Comparison of ENCODE assay signal across 8 mouse cellular contexts in genomic region chr1:144003904-144004740, GRCm38 (mm10). TPM values are rescaled to one million over a fixed set of nuclear protein-coding genes. Genes with fewer than 3 reads are reported as not detected.
DNase-seq lines count a peak whose midpoint lies in the region; ATAC-seq and TF ChIP-seq lines count a peak whose summit lies in the region.

Gene Rgs2 (minus strand): TSS chr1:144004161.

- H3K27ac ChIP-seq in bone marrow, adult 2 months (ENCODE audit: control insufficient read depth, insufficient read depth, low read depth, low read length, poor library complexity), result peak within 1 kb of the TSS; percentile 88
- H3K27ac ChIP-seq in embryonic facial prominence, embryonic 15.5 days (replicated peaks), result peak within 1 kb of the TSS; percentile 84
- H3K27ac ChIP-seq in heart, embryonic 10.5 days, result peak within 1 kb of the TSS; percentile 85
- H3K27ac ChIP-seq in kidney, embryonic 15.5 days, result peak within 1 kb of the TSS; percentile 82

- H3K27me3 ChIP-seq in embryonic facial prominence, embryonic 15.5 days, result no peaks in the 10 kb centered on the region
- no peaks in the 10 kb centered on the region for H3K27me3 ChIP-seq in heart, embryonic 10.5 days (ENCODE audit: insufficient read depth, poor library complexity, severe bottlenecking)
- no peaks in the 10 kb centered on the region for H3K27me3 ChIP-seq in kidney, embryonic 15.5 days

- peaks cover 6% of the 10 kb centered on the region; the same call in 1 of the 2 replicates for H3K36me3 ChIP-seq in embryonic facial prominence, embryonic 15.5 days
- peaks cover 6% of the 10 kb centered on the region; the same call in 1 of the 2 replicates for H3K36me3 ChIP-seq in heart, embryonic 10.5 days
- H3K36me3 ChIP-seq in kidney, embryonic 15.5 days, result no peaks in the 10 kb centered on the region

- H3K4me1 ChIP-seq in bone marrow, adult 2 months (ENCODE audit: control insufficient read depth, insufficient read depth, low read length), result peaks cover 2% of the 10 kb centered on the region; the same call in 1 of the 2 replicates
- H3K4me1 ChIP-seq in embryonic facial prominence, embryonic 15.5 days, result peaks cover 16% of the 10 kb centered on the region
- H3K4me1 ChIP-seq in heart, embryonic 10.5 days, result 0 out of 2 replicates have a peak, but pooled peaks cover 7% of the 10 kb centered on the region
- H3K4me1 ChIP-seq in kidney, embryonic 15.5 days, result peaks cover 17% of the 10 kb centered on the region

- peak within 1 kb of the TSS; percentile 84 for H3K4me2 ChIP-seq in embryonic facial prominence, embryonic 15.5 days (replicated peaks)
- H3K4me2 ChIP-seq in kidney, embryonic 15.5 days, result peak within 1 kb of the TSS; percentile 80

- no peak for TF ChIP-seq CTCF in bone marrow, adult 2 months (IDR thresholded peaks at IDR 0.05; ENCODE audit: control insufficient read depth, insufficient read depth, low read length)

- no peaks in the 10 kb centered on the region for H3K9me3 ChIP-seq in embryonic facial prominence, embryonic 15.5 days (replicated peaks)
- H3K9me3 ChIP-seq in heart, embryonic 10.5 days, result no peaks in the 10 kb centered on the region
- H3K9me3 ChIP-seq in kidney, embryonic 15.5 days (replicated peaks), result no peaks in the 10 kb centered on the region

- DNase-seq in 3T3-L1 (ENCODE audit: low read depth, low spot score) (peak; percentile 76), liver (peak; percentile 93)
- DNase-seq in heart, embryonic 10.5 days (ENCODE audit: low spot score), result peak; percentile 97
- peak; percentile 92 to 97 for DNase-seq in spleen, postnatal 4 days (ENCODE audit: low spot score in 2 of 2)

- peak; percentile 99 for ATAC-seq in embryonic facial prominence, embryonic 15.5 days (ENCODE audit: insufficient number of reproducible peaks, low FRiP score, low TSS enrichment, low read depth)
- peak; percentile 100 for ATAC-seq in kidney, embryonic 15.5 days (replicated peaks; ENCODE audit: low FRiP score)
- ATAC-seq in monocyte, adult 5-6 weeks (replicated peaks; ENCODE audit: insufficient number of reproducible peaks, low FRiP score, low TSS enrichment, poor library complexity, severe bottlenecking), result peak; percentile 70

- H3K9ac ChIP-seq in embryonic facial prominence, embryonic 15.5 days, result peak within 1 kb of the TSS; percentile 68
- peak within 1 kb of the TSS; percentile 55 for H3K9ac ChIP-seq in kidney, embryonic 15.5 days

- H3K4me3 ChIP-seq in bone marrow, adult 2 months (replicated peaks; ENCODE audit: control insufficient read depth, low read depth, low read length), result peak within 1 kb of the TSS; percentile 89
- H3K4me3 ChIP-seq in embryonic facial prominence, embryonic 15.5 days (replicated peaks), result peak within 1 kb of the TSS; percentile 69
- H3K4me3 ChIP-seq in heart, embryonic 10.5 days, result peak within 1 kb of the TSS; percentile 70
- H3K4me3 ChIP-seq in kidney, embryonic 15.5 days (replicated peaks), result peak within 1 kb of the TSS; percentile 68

- peak; percentile 99 for TF ChIP-seq POLR2A in bone marrow, adult 2 months (IDR thresholded peaks at IDR 0.05; ENCODE audit: borderline replicate concordance, control insufficient read depth, low read depth, low read length)

- WGBS in bone marrow, adult 2 months, result under 1% methylated on average over 57 of the region's 57 CpGs
- under 1% methylated on average over 57 of the region's 57 CpGs for WGBS in embryonic facial prominence, embryonic 15.5 days
- WGBS in heart, embryonic 10.5 days, result under 1% methylated on average over 57 of the region's 57 CpGs
- WGBS in kidney, embryonic 15.5 days, result under 1% methylated on average over 57 of the region's 57 CpGs

RNA-seq across cellular contexts. Expression of gene Rgs2, which starts in this region (rescaled TPM):
- 16.3 and 44.7 TPM in 2 replicates for polyA plus RNA-seq in bone marrow, adult 2 months (2011; ENCODE audit: insufficient read depth, insufficient read length, low replicate concordance, missing spikeins)
- polyA plus RNA-seq in embryonic facial prominence, embryonic 15.5 days (2015; fragmentation: Nextera tagmentation; extraction: Ambion mirVana), result 78.8 and 79.9 TPM in 2 replicates
- 14.8 and 23.8 TPM in 2 replicates for polyA plus RNA-seq in heart, embryonic 10.5 days (2016; fragmentation: Nextera tagmentation; extraction: Ambion mirVana)
- polyA plus RNA-seq in kidney, embryonic 15.5 days (2015; fragmentation: Nextera tagmentation; extraction: Ambion mirVana), result 32.1 and 41.6 TPM in 2 replicates
- 463 to 869 TPM (median 773 TPM) in 3 replicates for total RNA-seq in monocyte, adult 5-6 weeks (2017)

Comparison
In these comparisons a context has a peak if more than half of its experiments do, and no peak if none do; other contexts are left out.
1. Peak in every context shown above with its lines: DNase-seq, ATAC-seq, H3K4me3 ChIP-seq and H3K27ac ChIP-seq.